Mouse (Mus musculus) lung, postnatal 0 days (tissue): ENCODE measurements around the gene Styx. TPM values are rescaled to one million over a fixed set of nuclear protein-coding genes. Genes with fewer than 3 reads are reported as not detected.

ENCODE experiments used
- ATAC-seq: fragments of 200-750 bp; cut with Nextera tagmentation; 2 replicates; pipeline ENCODE4 v1.8.0; 2017; ENCODE audit warnings: moderate library complexity
- DNase-seq: peaks from one replicate; pipeline ENCODE4 v3.0.0-alpha.2; 2016; ENCODE audit warnings: low spot score
- H3K27ac ChIP-seq: fragments of 300-500 bp; sonication (generic); 2 replicates; pipeline ENCODE4 v1.5.1; 2014; ENCODE audit warnings: antibody characterized with exemption, mild to moderate bottlenecking, low read length, mixed read lengths
- H3K27me3 ChIP-seq: fragments of 300-500 bp; sonication (generic); replicated peaks from 2 replicates; pipeline ENCODE4 v1.6.1; 2014; ENCODE audit warnings: low read length, mixed read lengths; ENCODE audit not compliant: insufficient read depth
- H3K36me3 ChIP-seq: fragments of 300-500 bp; sonication (generic); 2 replicates; pipeline ENCODE4 v1.6.1; 2014; ENCODE audit warnings: low read length, mixed read lengths; ENCODE audit not compliant: insufficient read depth
- H3K4me1 ChIP-seq: fragments of 300-500 bp; sonication (generic); 2 replicates; pipeline ENCODE4 v1.6.1; 2014; ENCODE audit warnings: antibody characterized with exemption, low read depth, low read length, mixed read lengths; ENCODE audit not compliant: insufficient read depth
- H3K4me2 ChIP-seq: fragments of 300-500 bp; sonication (generic); replicated peaks from 2 replicates; pipeline ENCODE4 v1.6.1; 2014; ENCODE audit warnings: low read depth, mild to moderate bottlenecking, low read length, moderate library complexity, mixed read lengths
- H3K4me3 ChIP-seq: fragments of 300-500 bp; sonication (generic); 2 replicates; pipeline ENCODE4 v1.5.1; 2014; ENCODE audit warnings: low read depth, low read length
- H3K9ac ChIP-seq: fragments of 300-500 bp; sonication (generic); replicated peaks from 2 replicates; pipeline ENCODE4 v1.6.1; 2014; ENCODE audit warnings: low read depth, mild to moderate bottlenecking
- H3K9me3 ChIP-seq: fragments of 300-500 bp; sonication (generic); 2 replicates; pipeline ENCODE4 v1.6.1; 2016; ENCODE audit warnings: low read length, mixed read lengths
- CTCF ChIP-seq: IDR thresholded peaks from 2 replicates; pipeline ENCODE4 v1.5.1; 2016; ENCODE audit warnings: antibody characterized with exemption, mild to moderate bottlenecking
- EP300 ChIP-seq: IDR thresholded peaks from 2 replicates; pipeline ENCODE4 v1.6.1; 2016; ENCODE audit warnings: antibody characterized with exemption, mild to moderate bottlenecking, control low read depth
- WGBS: fragments of 180-500 bp; shearing (Covaris S2); extraction: QIAGEN DNeasy Blood & Tissue Kit; methylation state at CpG from one replicate; pipeline ENCODE4 v1.1.7; 2014; 5-methylcytosine and 5-hydroxymethylcytosine counted together
- polyA plus RNA-seq: library from polyadenylated mRNA; unstranded; fragments of >200 nt; fragmentation: Nextera tagmentation; extraction: Ambion mirVana; gene quantifications from 2 replicates; pipeline ENCODE4 v1.2.1, GENCODE M21; 2015

Styx gene
- polyA plus RNA-seq, 1 experiment from 2014 or later = 75.1 TPM

GRCm38 (mm10) chr14:45441291-45441690, 90.4 kb downstream of the Styx start:
- Histone ChIP-seq H3K27ac (no peak overlapping the region), H3K9me3 (no peaks in the 10 kb centered on the region), H3K27me3 (no peaks in the 10 kb centered on the region), H3K36me3 (no peaks in the 10 kb centered on the region), H3K9ac (no peak overlapping the region), H3K4me3 (no peak overlapping the region), H3K4me2 (no peak overlapping the region), H3K4me1 (no peaks in the 10 kb centered on the region; the same call in 1 of the 2 replicates)
- TF ChIP-seq EP300 (no peak), CTCF (no peak)
- 80% methylated on average over 6 of the region's 6 CpGs for WGBS
- DNase-seq (no peak), ATAC-seq (no peak)

GRCm38 (mm10) chr14:45442781-45443560, 92.1 kb downstream of the Styx start:
- H3K9me3 ChIP-seq = no peaks in the 10 kb centered on the region
- DNase-seq (peak; percentile 60), ATAC-seq (peak; percentile 49)
- H3K4me3 ChIP-seq = no peak overlapping the region
- no peak overlapping the region for H3K4me2 ChIP-seq
- H3K27me3 ChIP-seq = no peaks in the 10 kb centered on the region
- H3K4me1 ChIP-seq = peaks cover 5% of the 10 kb centered on the region; the same call in 1 of the 2 replicates
- no peaks in the 10 kb centered on the region for H3K36me3 ChIP-seq
- WGBS = 45% methylated on average over 12 of the region's 12 CpGs
- TF ChIP-seq EP300 (no peak), CTCF (no peak)
- no peak overlapping the region for H3K9ac ChIP-seq
- peak overlapping the region; percentile 15; the same call in 1 of the 2 replicates for H3K27ac ChIP-seq

GRCm38 (mm10) chr14:45444870-45445269, 94.0 kb downstream of the Styx start:
- H3K9ac ChIP-seq = no peak overlapping the region

GRCm38 (mm10) chr14:45445445-45445844, 94.6 kb downstream of the Styx start:
- Histone ChIP-seq H3K27me3 (no peaks in the 10 kb centered on the region), H3K4me2 (no peak overlapping the region), H3K9ac (no peak overlapping the region), H3K9me3 (no peaks in the 10 kb centered on the region), H3K4me3 (no peak overlapping the region), H3K4me1 (peaks cover 5% of the 10 kb centered on the region; the same call in 1 of the 2 replicates), H3K27ac (peak overlapping the region; percentile 38; the same call in 1 of the 2 replicates), H3K36me3 (no peaks in the 10 kb centered on the region)
- peak; percentile 86 for ATAC-seq
- 41% methylated on average over 12 of the region's 12 CpGs for WGBS
- TF ChIP-seq EP300 (no peak), CTCF (no peak)
- peak; percentile 72 for DNase-seq

More at GRCm38 (mm10) chr14:45444870-45445269, 94.0 kb downstream of the Styx start:
- Histone ChIP-seq H3K4me2 (no peak overlapping the region), H3K27me3 (no peaks in the 10 kb centered on the region), H3K9me3 (no peaks in the 10 kb centered on the region), H3K36me3 (no peaks in the 10 kb centered on the region), H3K27ac (peak overlapping the region; percentile 38; the same call in 1 of the 2 replicates), H3K4me3 (no peak overlapping the region), H3K4me1 (peaks cover 5% of the 10 kb centered on the region; the same call in 1 of the 2 replicates)
- TF ChIP-seq CTCF (no peak), EP300 (no peak)
- DNase-seq (no peak), ATAC-seq (no peak)
- 55% methylated on average over 7 of the region's 7 CpGs for WGBS

- no peak overlapping the region for H3K4me2 ChIP-seq
- DNase-seq = no peak
- H3K9ac ChIP-seq = no peak overlapping the region
- no peaks in the 10 kb centered on the region for H3K27me3 ChIP-seq
- whole genome bisulfite sequencing = 16% methylated on average over 3 of the region's 3 CpGs
- ATAC-seq = 0 out of 2 replicates have a peak, but pooled peaks have one; percentile 2
- TF ChIP-seq EP300 (no peak), CTCF (no peak)
- H3K4me3 ChIP-seq = no peak overlapping the region
- H3K36me3 ChIP-seq = no peaks in the 10 kb centered on the region
- no peak overlapping the region for H3K27ac ChIP-seq
- H3K4me1 ChIP-seq = peaks cover 5% of the 10 kb centered on the region; the same call in 1 of the 2 replicates
- no peaks in the 10 kb centered on the region for H3K9me3 ChIP-seq
Observed at GRCm38 (mm10) chr14:45446777-45447176, 95.9 kb downstream of the Styx start.

GRCm38 (mm10) chr14:45451090-45451489, 100.2 kb downstream of the Styx start:
- H3K27ac ChIP-seq = peak overlapping the region; percentile 43; the same call in 1 of the 2 replicates
- H3K36me3 ChIP-seq = no peaks in the 10 kb centered on the region
- no peak overlapping the region for H3K4me2 ChIP-seq
- no peak overlapping the region for H3K9ac ChIP-seq
- DNase-seq = no peak
- 30% methylated on average over 2 of the region's 2 CpGs for WGBS
- no peak for ATAC-seq
- H3K4me1 ChIP-seq = peaks cover 20% of the 10 kb centered on the region; the same call in 1 of the 2 replicates
- TF ChIP-seq CTCF = no peak
- no peak for TF ChIP-seq EP300
- H3K27me3 ChIP-seq = no peaks in the 10 kb centered on the region
- H3K9me3 ChIP-seq = no peaks in the 10 kb centered on the region
- no peak overlapping the region for H3K4me3 ChIP-seq
